Mouse (Mus musculus) E14TG2a.4 (cell line): Measurements from ENCODE around the gene Birc2.

ENCODE experiments used
- CTCF ChIP-seq: conservative IDR thresholded peaks from 2 replicates; pipeline ENCODE4 v1.5.1; 2014; ENCODE audit warnings: low read length
- POU5F1 ChIP-seq: IDR thresholded peaks from 2 replicates; pipeline ENCODE4 v1.6.1; 2014; ENCODE audit warnings: low read length, borderline replicate concordance

DNA sequence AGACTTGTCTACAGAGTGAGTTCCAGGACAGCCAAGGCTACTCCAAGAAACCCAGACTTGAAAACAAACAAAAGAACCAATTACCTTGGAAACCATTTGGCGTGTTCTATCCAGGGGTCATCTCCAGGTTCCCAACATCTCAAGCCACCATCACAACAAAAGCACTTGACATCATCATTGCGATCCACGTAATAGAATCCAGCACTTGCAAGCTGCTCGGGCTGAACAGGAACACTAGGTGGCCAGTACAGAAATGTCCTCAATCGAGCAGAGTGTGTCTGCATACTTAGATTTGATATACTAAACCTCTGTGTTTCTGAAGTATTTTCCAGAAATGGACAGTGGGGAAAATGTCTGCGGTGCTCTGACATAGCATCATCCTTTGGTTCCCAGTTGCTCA lies 3.4 kb downstream of the Birc2 start:
- no peak for TF ChIP-seq CTCF
- TF ChIP-seq POU5F1, result no peak
